Mouse (Mus musculus) kidney, postnatal 14 days (tissue): ENCODE data around the gene Arhgef3.
"Not testable (repeated sequence)": the region's sequence is repeated elsewhere in the genome, so short reads cannot be mapped to it uniquely, and the experiment has no call there.

Experiments used
- DNase-seq: peaks from one replicate; pipeline ENCODE4 v3.0.0; 2022; ENCODE audit warnings: mixed read lengths

Arhgef3 gene

GRCm38 (mm10) chr14:27198490-27199089, 83.9 kb downstream of the Arhgef3 start:
- DNase-seq: no peak

- no peak for DNase-seq
These were observed 84.4 kb downstream of the Arhgef3 start for GRCm38 (mm10) chr14:27199119-27199518.

- no peak for DNase-seq
These were observed 85.2 kb downstream of the Arhgef3 start for GRCm38 (mm10) chr14:27199870-27200269.

- no peak for DNase-seq
These were observed 86.3 kb downstream of the Arhgef3 start for GRCm38 (mm10) chr14:27200743-27201576.

- DNase-seq: no peak
These were observed 87.1 kb downstream of the Arhgef3 start for GRCm38 (mm10) chr14:27201824-27202223.

- no peak for DNase-seq
These were observed 90.0 kb downstream of the Arhgef3 start for GRCm38 (mm10) chr14:27204704-27205103.

GRCm38 (mm10) chr14:27206443-27206842, 91.7 kb downstream of the Arhgef3 start:
- no peak for DNase-seq

GRCm38 (mm10) chr14:27209542-27209941, 94.8 kb downstream of the Arhgef3 start:
- DNase-seq: no peak

GRCm38 (mm10) chr14:27210801-27211200, 96.1 kb downstream of the Arhgef3 start:
- DNase-seq: not testable (repeated sequence)

- DNase-seq: no peak
These were observed 97.2 kb downstream of the Arhgef3 start for GRCm38 (mm10) chr14:27211743-27212445.

- DNase-seq: no peak
These were observed 99.5 kb downstream of the Arhgef3 start for GRCm38 (mm10) chr14:27214232-27214631.

GRCm38 (mm10) chr14:27219668-27220067, 105.0 kb downstream of the Arhgef3 start:
- DNase-seq: no peak

GRCm38 (mm10) chr14:27220297-27220696, 105.6 kb downstream of the Arhgef3 start:
- no peak for DNase-seq

GRCm38 (mm10) chr14:27224636-27225035, 109.9 kb downstream of the Arhgef3 start:
- DNase-seq: no peak

GRCm38 (mm10) chr14:27226288-27226687, 111.6 kb downstream of the Arhgef3 start:
- DNase-seq: peak; percentile 14

GRCm38 (mm10) chr14:27228288-27228687, 113.6 kb downstream of the Arhgef3 start:
- DNase-seq: no peak

- no peak for DNase-seq
These were observed 114.3 kb downstream of the Arhgef3 start for GRCm38 (mm10) chr14:27228941-27229371.

GRCm38 (mm10) chr14:27229441-27230147, 114.9 kb downstream of the Arhgef3 start:
- DNase-seq: peak; percentile 42

GRCm38 (mm10) chr14:27230262-27231022, 115.7 kb downstream of the Arhgef3 start:
- DNase-seq: peak; percentile 56

- no peak for DNase-seq
These were observed 116.8 kb downstream of the Arhgef3 start for GRCm38 (mm10) chr14:27231506-27231905.

- DNase-seq: no peak
These were observed 117.5 kb downstream of the Arhgef3 start for GRCm38 (mm10) chr14:27231974-27232780.
